Mouse (Mus musculus) urinary bladder, postnatal 36 days (tissue): Measurements from ENCODE around the gene Sema3c.

Experiments used
- DNase-seq, 2 experiments: peaks; one replicate each; pipeline ENCODE4 v3.0.0; 2022; ENCODE audit warnings: low spot score in 2 of 2, mixed read lengths in 1 of 2

Gene Sema3c

DNA sequence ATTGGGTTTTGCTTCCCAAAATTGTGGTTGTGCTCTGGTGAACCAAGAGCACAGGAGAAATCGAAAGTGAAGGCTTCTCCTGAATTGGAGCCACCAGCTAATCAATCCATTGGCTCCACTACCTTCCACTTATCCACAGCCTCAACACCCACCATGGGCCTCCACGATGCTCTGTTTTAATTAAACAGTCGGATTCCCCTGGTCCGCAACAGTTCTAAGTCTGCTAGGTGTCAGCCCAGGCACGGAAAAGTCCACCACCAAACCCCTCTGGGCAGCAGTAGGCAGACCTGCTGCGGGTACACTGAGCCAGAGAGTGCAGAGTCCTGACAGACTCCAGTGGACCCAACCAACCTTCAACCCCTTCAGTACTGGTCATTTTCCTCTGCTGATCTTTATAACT, 202.5 kb downstream of the Sema3c start:
- no peak for DNase-seq
